Mouse (Mus musculus): ENCODE data around the gene Elovl5.
"Not testable (repeated sequence)": the region's sequence is repeated elsewhere in the genome, so short reads cannot be mapped to it uniquely, and the experiment has no call there.

The Elovl5 gene

GRCm38 (mm10) chr9:77954981-77955380, 37.8 kb downstream of the Elovl5 start:
- DNase-seq (ENCODE audit: low read depth): no peak

DNA sequence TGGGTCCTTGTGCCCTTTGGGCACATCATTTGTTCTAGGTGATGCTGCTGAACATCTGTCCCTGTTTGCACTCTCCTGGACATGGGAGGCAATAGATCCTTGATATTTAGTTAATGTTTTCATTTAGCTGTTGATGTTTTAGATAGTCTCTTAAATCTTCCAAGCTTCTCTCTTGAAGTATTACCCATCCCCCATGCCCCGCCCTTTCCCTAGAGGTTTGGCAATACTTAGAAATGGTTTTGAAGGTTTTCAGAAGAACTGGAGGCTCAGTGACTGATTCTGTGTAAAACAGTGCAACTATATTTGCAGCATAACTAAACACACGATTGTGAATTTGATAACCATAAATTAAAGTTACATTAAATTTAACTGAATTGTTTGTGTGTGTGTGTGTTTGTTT, 38.3 kb downstream of the Elovl5 start:
- DNase-seq (ENCODE audit: low read depth): peak; percentile 26

- DNase-seq (ENCODE audit: low read depth): no peak
These were observed 38.8 kb downstream of the Elovl5 start for GRCm38 (mm10) chr9:77955964-77956363.

DNA sequence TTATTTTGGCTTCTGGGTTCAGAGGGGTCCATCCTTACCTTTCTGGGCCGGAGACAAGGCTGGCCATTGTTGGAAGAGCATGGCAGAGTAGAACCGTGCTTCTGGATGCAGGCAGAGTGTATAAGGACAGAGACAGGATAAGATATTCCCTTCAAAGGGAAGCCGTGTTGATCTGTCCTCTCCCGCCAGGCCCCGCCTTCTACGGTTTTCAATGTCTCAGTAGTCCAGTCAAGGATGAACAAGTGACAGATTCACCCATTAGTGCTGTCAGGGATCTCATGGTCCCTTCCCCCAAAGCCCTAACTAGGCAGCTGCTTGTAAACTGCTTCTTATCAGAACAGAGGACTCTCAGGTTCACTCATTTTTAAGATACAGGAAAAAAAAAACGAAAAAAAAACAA, 41.2 kb downstream of the Elovl5 start:
- no peak for DNase-seq (ENCODE audit: low read depth)

- DNase-seq (ENCODE audit: low read depth): no peak
These were observed 42.6 kb downstream of the Elovl5 start for GRCm38 (mm10) chr9:77959759-77960158.

DNA sequence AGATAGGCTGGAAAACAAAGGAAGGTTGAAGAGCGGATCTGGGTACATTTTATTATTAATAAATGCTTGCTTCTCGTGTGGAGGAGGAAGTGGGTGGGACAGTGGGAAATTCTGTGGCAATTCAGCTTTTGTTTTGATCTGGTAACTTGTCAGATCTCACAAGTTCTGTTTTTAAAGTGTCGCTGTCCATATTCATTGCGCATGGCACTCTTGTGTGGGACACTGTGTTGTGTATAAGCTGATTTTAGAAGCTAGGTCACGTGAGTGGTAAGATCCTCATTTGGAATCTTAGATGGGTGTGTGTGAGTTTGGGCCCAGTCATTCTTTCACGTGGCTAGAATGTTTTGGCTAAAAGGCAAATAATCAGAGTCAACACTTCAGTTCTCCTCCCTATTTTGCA, 44.2 kb downstream of the Elovl5 start:
- DNase-seq (ENCODE audit: low read depth): no peak

DNA sequence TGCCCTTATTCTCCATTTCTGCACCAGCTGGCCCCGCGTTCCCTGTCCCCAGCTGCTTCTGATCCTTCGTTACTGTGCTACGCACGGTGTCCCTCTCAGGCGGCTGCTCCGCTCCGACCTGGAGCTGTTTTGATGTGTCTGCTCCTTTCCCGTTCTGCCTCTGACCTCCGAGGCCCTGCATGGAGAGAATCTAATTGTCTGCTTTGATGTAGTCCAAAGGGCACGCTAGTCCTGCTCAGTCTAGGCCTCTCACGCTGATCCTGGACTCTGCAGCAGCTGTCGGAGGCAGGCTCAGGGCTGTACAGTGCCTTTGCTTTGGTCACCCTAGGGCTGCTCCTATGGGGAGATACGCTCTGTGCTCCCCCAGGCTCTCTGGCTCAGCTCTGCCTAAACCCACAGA, 46.9 kb downstream of the Elovl5 start:
- no peak for DNase-seq (ENCODE audit: low read depth)

DNA sequence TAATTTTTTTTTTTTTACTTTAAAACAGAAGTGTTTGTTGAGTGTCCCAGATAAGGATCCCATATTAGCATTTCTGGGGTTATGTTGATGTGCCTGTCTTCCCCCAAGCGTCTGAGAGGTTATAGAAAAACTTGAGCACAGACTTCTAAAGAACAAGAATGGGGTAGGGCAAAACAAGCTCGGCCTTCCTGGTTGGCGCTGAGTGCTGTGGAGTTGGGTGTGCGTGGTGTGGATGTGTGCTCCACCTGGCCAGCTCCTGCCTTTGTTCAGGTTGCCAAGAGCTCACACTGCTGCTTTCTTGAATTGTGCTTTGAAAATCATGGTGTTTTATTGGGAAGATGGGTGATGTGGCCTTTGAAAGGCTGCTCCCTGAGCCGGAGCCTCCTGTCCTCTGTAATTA, 48.1 kb downstream of the Elovl5 start:
- DNase-seq (ENCODE audit: low read depth): no peak

DNA sequence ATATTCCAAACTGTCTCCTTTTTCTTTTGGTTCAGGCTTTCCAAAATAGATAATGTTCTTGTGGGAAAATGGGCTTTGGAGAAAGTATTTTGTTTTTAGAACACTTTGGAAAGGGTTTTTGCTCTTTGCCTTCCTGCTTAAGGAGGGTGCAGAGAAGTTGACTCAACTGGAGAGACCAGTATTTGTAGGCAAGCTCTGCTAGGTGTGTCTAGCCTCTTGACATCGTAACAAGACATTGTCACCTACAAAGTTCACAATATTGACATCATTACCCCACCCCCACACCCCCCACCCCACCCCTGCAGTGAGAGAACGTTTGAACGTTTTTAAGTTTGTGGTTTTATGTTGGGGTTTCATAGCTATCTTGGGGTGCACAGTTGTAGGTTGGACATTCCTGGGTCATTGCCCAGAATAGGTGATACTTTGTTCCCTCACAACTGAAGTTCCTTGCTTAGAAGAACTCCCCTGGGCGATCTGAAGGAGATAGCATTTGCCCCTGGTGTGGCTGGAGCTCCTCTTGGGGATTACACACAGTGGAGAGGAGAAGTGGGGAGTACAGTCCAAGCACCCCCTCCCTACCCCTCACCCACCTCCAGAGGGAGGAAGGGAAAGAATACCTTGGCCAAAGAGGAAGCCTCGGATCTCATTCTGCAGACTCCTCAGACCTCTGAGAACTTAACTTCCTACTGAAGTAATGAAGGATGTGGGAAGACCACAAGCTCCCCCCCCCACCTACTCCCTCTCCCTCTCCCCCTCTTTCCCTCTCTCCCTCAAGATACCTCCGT, 48.8 kb downstream of the Elovl5 start:
- peak; percentile 20 for DNase-seq (ENCODE audit: low read depth)

- DNase-seq (ENCODE audit: low read depth): no peak
These were observed 49.7 kb downstream of the Elovl5 start for GRCm38 (mm10) chr9:77966861-77967260.

- DNase-seq (ENCODE audit: low read depth): no peak
These were observed 50.5 kb downstream of the Elovl5 start for GRCm38 (mm10) chr9:77967584-77968163.

DNA sequence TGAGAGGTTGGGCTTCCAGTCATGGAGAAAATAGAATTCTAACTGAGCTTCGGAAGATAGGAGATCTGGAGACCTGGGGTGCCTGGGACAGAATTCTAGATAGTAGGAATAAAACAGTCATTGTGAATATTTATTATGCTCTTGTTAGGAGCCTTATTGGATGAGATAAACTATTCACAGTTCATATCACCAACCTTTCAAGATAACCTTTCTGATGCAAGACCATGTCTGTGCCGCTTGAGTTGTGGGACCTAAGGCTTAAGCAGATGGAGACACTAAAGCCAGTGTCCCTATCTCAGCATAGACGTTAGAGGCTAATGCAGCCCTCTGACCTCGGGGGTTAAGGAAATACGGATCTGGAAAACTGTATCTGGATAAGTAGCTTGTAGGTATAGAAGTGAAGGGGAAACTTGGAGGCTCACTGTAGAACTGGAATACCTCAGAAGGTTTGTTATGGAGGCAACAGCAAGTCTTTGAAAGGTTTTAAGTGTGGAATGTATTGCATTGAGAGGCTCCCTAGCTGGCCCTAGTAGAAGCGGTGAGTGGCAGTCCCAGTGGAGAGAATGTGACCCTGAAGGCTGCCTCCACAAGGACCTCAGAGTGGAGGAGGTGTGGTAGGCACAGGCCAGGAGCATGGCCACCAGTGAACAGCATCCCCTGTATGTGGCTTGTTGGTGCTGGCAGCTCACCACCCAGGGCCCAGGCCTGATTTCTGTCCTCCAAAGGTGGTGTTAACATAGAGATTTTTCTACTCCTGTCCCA, 52.2 kb downstream of the Elovl5 start:
- DNase-seq (ENCODE audit: low read depth): no peak

- DNase-seq (ENCODE audit: low read depth): no peak
These were observed 61.8 kb downstream of the Elovl5 start for GRCm38 (mm10) chr9:77979000-77979399.

- DNase-seq (ENCODE audit: low read depth): no peak
These were observed 65.5 kb downstream of the Elovl5 start for GRCm38 (mm10) chr9:77982616-77983015.

DNA sequence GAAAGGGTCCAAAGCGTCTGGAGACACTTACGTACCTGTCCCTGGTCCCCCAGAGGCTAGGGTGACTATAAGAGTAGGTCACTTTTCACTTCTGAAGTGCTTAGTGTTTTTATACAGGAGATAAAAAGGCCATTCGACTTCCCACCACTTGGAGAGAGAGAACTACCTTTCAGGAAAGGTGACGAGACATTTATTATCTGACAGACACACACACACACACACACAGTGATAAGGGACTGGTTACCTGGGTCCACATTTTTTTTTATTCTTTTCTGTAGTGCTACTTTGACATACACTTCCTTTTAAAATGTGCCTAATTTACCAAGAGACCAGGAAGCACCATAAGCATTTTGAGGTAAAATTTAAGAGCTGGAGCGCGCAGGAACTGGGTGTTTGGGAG, 66.4 kb downstream of the Elovl5 start:
- no peak for DNase-seq (ENCODE audit: low read depth)

- DNase-seq (ENCODE audit: low read depth): no peak
These were observed 69.1 kb downstream of the Elovl5 start for GRCm38 (mm10) chr9:77986153-77986795.

DNA sequence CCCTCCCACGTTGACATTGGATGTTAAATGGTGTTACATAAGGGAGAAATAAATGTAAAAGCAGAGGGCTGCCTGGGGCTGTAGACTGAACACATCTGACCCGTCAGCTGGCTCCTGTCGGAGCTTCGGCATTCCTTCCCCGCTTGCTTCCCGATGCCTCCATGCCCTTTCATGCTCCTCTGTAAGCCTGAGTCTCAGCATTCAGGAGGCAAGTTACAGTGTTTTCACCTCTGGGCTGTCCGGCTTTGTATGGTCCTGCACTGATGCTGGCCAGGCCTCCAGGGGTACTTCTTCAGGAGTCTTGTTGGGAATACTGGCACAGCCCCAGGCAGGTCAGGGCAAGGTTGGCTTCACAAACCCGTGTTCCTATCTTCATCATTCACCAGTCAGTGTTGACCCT, 72.5 kb downstream of the Elovl5 start:
- no peak for DNase-seq (ENCODE audit: low read depth)

- no peak for DNase-seq (ENCODE audit: low read depth)
These were observed 73.1 kb downstream of the Elovl5 start for GRCm38 (mm10) chr9:77990278-77990677.

DNA sequence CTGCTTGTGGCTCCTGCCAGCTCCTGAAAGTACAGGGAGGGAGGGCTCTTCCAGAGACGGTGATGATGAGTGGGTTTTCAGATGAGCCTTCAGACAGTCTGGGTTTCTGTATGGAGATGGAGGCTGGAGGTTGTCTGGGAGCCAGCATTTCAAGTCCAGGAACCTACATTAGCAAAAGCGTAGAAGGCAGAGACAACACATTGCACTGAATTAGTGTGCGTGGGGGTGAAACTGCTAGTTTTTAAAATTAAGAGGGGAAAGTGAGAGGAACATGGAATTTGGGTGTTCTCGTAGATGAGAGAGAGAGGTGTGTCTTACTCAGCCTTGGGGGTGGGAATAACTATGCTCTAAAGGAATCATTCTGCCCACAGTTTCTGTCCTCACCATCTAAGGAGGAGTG, 74.5 kb downstream of the Elovl5 start:
- no peak for DNase-seq (ENCODE audit: low read depth)

DNA sequence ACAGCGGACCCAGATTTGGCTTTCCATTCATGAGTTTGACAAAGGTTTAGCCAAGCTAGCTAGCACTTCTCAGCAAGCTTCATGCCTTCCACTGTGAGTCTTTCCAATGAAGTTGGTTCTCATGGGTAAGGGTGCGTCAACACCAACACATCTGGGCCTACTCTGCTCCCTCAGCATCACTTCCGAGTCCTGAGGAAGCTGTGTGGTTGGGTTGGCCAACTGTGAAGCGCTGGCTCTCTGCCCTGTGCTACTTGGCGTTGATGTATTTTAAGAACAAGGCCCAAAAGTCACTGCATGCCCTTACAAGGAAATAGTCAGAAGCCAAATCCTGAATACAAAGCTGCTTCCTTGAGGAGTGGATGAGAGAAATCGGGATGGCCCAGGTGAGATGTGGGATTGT, 75.1 kb downstream of the Elovl5 start:
- DNase-seq (ENCODE audit: low read depth): peak; percentile 34

DNA sequence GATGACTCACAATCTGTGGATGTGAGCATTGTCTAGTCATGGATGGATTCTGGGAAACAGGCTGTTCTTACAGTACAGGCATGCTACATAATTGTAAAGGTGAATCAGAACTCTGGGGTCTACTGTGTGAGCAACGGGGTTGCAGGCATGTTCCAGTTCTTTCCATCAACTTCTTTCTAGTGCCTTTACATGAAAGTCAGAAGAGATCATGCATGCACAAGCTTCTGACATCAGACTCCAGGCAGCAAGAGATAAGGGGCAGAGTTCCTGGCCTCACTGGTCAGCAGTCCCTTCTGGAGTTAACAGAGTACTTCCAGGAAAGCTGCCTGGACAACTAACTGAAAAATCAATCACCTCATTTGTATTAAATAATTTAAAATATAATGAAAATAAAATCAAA, 75.9 kb downstream of the Elovl5 start:
- DNase-seq (ENCODE audit: low read depth): no peak

DNA sequence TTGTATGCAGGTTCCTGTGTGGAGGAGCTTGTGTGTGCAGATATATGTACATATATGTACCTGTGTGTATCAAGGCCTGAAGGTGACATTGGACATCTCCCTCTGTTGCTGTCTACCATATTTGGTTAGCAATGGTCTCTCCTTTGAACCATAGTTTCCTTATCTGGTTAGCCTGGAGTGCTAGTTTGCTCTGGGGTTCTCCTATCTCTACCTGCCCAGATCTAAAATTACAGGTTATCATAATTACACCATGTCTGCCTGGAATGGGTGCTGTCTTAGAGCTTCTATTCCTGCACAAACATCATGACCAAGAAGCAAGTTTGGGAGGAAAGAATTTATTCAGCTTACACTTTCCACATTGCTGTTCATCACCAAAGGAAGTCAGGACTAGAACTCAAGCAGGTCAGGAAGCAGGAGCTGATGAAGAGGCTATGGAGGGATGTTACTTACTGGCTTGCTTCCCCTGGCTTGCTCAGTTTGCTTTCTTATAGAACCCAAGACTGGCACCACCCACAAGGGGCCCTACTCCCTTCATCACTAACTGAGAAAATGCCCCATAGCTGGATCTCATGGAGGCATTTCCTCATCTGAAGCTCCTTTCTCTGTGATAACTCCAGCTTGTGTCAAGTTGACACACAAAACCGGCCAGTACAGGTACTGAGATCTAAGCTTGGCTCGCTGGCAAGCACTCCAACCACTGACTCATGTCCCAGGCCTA, 76.5 kb downstream of the Elovl5 start:
- DNase-seq (ENCODE audit: low read depth): not testable (repeated sequence)
